8 mouse cellular contexts compared by ENCODE assay signal in the genomic region with DNA sequence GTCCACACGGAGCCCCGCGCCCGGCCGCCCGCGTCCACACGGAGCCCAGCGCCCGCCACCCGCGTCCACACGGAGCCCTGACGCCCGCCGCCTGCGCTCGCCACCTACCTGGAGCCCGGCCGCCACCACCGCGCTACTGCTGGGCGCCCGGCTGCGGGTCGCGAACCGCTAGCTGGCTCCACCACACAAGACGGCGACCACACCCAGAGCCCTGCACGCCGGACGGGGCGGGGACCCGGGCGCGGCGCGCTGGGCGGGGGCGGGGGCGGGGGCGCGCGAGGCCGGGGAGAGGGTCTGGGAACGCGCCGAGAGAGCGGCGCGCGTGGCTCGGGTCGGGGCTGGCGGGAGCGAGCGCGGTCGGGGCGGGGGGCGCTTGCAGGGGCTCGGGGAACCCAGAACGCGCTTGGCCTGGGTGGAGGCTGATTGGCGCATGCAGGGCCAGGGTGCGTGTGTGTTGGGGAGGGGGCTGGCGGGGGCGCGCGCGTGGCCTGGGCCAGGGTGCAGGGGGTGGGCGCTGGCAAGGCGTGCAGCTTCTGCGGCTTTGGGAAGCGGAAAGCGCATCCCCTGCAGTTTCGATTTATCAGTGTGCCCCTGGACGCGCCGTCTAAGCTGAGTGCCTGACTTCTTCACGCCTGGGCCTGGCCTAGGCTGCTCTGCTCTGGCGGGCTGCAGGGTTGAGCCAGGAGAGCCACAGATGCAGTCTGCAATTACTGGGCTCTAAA. TPM values are rescaled to one million over a fixed set of nuclear protein-coding genes. Genes with fewer than 3 reads are reported as not detected.
A peak's percentile ranks its signal among the peaks of the same experiment; 100 is the strongest.
DNase-seq lines count a peak whose midpoint lies in the region; ATAC-seq and TF ChIP-seq lines count a peak whose summit lies in the region.

A gene (minus strand): TSS at position 255 of the 722 bp plus-strand sequence.

- peak within 1 kb of the TSS; percentile 68 for H3K4me3 ChIP-seq in embryonic facial prominence, embryonic 13.5 days
- peak within 1 kb of the TSS; percentile 93 for H3K4me3 ChIP-seq in heart, embryonic 12.5 days
- H3K4me3 ChIP-seq in kidney, embryonic 15.5 days (replicated peaks) = peak within 1 kb of the TSS; percentile 72
- H3K4me3 ChIP-seq in liver, embryonic 14.5 days (ENCODE audit: insufficient read depth in 1 of 2, low read depth in 2 of 2, low read length in 2 of 2) = peak within 1 kb of the TSS; percentile 63

- H3K4me2 ChIP-seq in embryonic facial prominence, embryonic 13.5 days = peak within 1 kb of the TSS; percentile 61
- peak within 1 kb of the TSS; percentile 67 for H3K4me2 ChIP-seq in heart, embryonic 12.5 days
- H3K4me2 ChIP-seq in kidney, embryonic 15.5 days = peak within 1 kb of the TSS; percentile 72
- H3K4me2 ChIP-seq in liver, embryonic 14.5 days (ENCODE audit: low read depth) = peak within 1 kb of the TSS; percentile 77

- H3K36me3 ChIP-seq in embryonic facial prominence, embryonic 13.5 days = peaks cover 6% of the 10 kb centered on the region; the same call in 1 of the 2 replicates
- H3K36me3 ChIP-seq in heart, embryonic 12.5 days = peaks cover 5% of the 10 kb centered on the region
- no peaks in the 10 kb centered on the region for H3K36me3 ChIP-seq in kidney, embryonic 15.5 days
- no peaks in the 10 kb centered on the region for H3K36me3 ChIP-seq in liver, embryonic 14.5 days (replicated peaks; ENCODE audit: control insufficient read depth, insufficient read depth, low read depth)

- TF ChIP-seq CTCF in liver, embryonic 14.5 days (IDR thresholded peaks at IDR 0.05; ENCODE audit: low read depth) = no peak

- peak; percentile 84 for ATAC-seq in embryonic facial prominence, embryonic 13.5 days (ENCODE audit: insufficient number of reproducible peaks, insufficient read depth, low FRiP score, low TSS enrichment, low read depth)
- ATAC-seq in heart, embryonic 12.5 days (ENCODE audit: insufficient number of reproducible peaks, low FRiP score) = peak; percentile 88
- ATAC-seq in kidney, embryonic 15.5 days (replicated peaks; ENCODE audit: low FRiP score) = peak; percentile 91
- ATAC-seq in liver, embryonic 14.5 days (ENCODE audit: insufficient read depth) = peak; percentile 81

- no peaks in the 10 kb centered on the region for H3K27me3 ChIP-seq in embryonic facial prominence, embryonic 13.5 days
- no peaks in the 10 kb centered on the region for H3K27me3 ChIP-seq in heart, embryonic 12.5 days (replicated peaks)
- H3K27me3 ChIP-seq in kidney, embryonic 15.5 days = no peaks in the 10 kb centered on the region
- peaks cover 5% of the 10 kb centered on the region; the same call in 1 of the 2 replicates for H3K27me3 ChIP-seq in liver, embryonic 14.5 days (ENCODE audit: control insufficient read depth, insufficient read depth, low read length)

- peak within 1 kb of the TSS; percentile 79 for H3K9ac ChIP-seq in embryonic facial prominence, embryonic 13.5 days
- peak within 1 kb of the TSS; percentile 92 for H3K9ac ChIP-seq in heart, embryonic 12.5 days
- peak within 1 kb of the TSS; percentile 63 for H3K9ac ChIP-seq in kidney, embryonic 15.5 days
- H3K9ac ChIP-seq in liver, embryonic 14.5 days (replicated peaks) = peak within 1 kb of the TSS; percentile 45

- no peak for TF ChIP-seq EP300 in liver, embryonic 14.5 days (IDR thresholded peaks at IDR 0.05; ENCODE audit: low read depth)

- peaks cover 10% of the 10 kb centered on the region; the same call in 1 of the 2 replicates for H3K4me1 ChIP-seq in embryonic facial prominence, embryonic 13.5 days
- peaks cover 12% of the 10 kb centered on the region; the same call in 1 of the 2 replicates for H3K4me1 ChIP-seq in heart, embryonic 12.5 days (replicated peaks)
- peaks cover 17% of the 10 kb centered on the region for H3K4me1 ChIP-seq in kidney, embryonic 15.5 days
- H3K4me1 ChIP-seq in liver, embryonic 14.5 days (replicated peaks; ENCODE audit: control insufficient read depth in 2 of 2, insufficient read depth in 2 of 2, low read length in 1 of 2) = peaks cover 0 to 6% of the 10 kb centered on the region in 2 experiments; a peak in 2 of 4 replicates

- 2% methylated on average over 72 of the region's 83 CpGs for WGBS in embryonic facial prominence, embryonic 13.5 days
- WGBS in heart, embryonic 12.5 days = 2% methylated on average over 66 of the region's 83 CpGs
- WGBS in kidney, embryonic 15.5 days = under 1% methylated on average over 62 of the region's 83 CpGs
- WGBS in liver, embryonic 14.5 days (ENCODE audit: insufficient replicate concordance) = under 1% methylated on average over 73 of the region's 83 CpGs

- peak; percentile 76 to 78 for DNase-seq in right cerebral cortex, postnatal 10 days (ENCODE audit: low spot score in 2 of 2)
- DNase-seq in right cerebral cortex, adult 18-20 months = no peak
- no peak for DNase-seq in liver, embryonic 14.5 days (ENCODE audit: low read depth in 3 of 3, low spot score in 3 of 3)
- DNase-seq in neural tube, embryonic 10.5 days (ENCODE audit: extremely low spot score, low spot score) = peak; percentile 86
- peak; percentile 34 for DNase-seq in thymus, adult 18-20 months

- peak within 1 kb of the TSS; percentile 84 for H3K27ac ChIP-seq in embryonic facial prominence, embryonic 13.5 days
- H3K27ac ChIP-seq in heart, embryonic 12.5 days (ENCODE audit: poor library complexity, severe bottlenecking) = peak within 1 kb of the TSS; percentile 67
- H3K27ac ChIP-seq in kidney, embryonic 15.5 days = peak within 1 kb of the TSS; percentile 73
- no peak within 1 kb of the TSS for H3K27ac ChIP-seq in liver, embryonic 14.5 days

- H3K9me3 ChIP-seq in embryonic facial prominence, embryonic 13.5 days = no peaks in the 10 kb centered on the region
- H3K9me3 ChIP-seq in heart, embryonic 12.5 days (replicated peaks) = no peaks in the 10 kb centered on the region
- H3K9me3 ChIP-seq in kidney, embryonic 15.5 days (replicated peaks) = no peaks in the 10 kb centered on the region
- no peaks in the 10 kb centered on the region for H3K9me3 ChIP-seq in liver, embryonic 14.5 days (ENCODE audit: control insufficient read depth, low read length)

RNA-seq across cellular contexts. Expression of the gene that starts here (rescaled TPM):
- 78.8 and 79.2 TPM in 2 replicates for polyA plus RNA-seq in embryonic facial prominence, embryonic 13.5 days (2015; fragmentation: Nextera tagmentation; extraction: Ambion mirVana)
- polyA plus RNA-seq in heart, embryonic 12.5 days (2016; fragmentation: Nextera tagmentation; extraction: Ambion mirVana) = 50.5 and 50.7 TPM in 2 replicates
- 51.0 and 54.4 TPM in 2 replicates for polyA plus RNA-seq in kidney, embryonic 15.5 days (2015; fragmentation: Nextera tagmentation; extraction: Ambion mirVana)
- polyA plus RNA-seq in liver, embryonic 14.5 days (2012; rRNA removed) = 3.2 and 4.1 TPM in 2 replicates
- polyA plus RNA-seq in liver, embryonic 14.5 days (2014; fragmentation: Nextera tagmentation; extraction: Ambion mirVana) = 6.9 and 8.8 TPM in 2 replicates

Comparison
In these comparisons a context has a peak if more than half of its experiments do, and no peak if none do; other contexts are left out.
1. DNase-seq: peak in right cerebral cortex, postnatal 10 days (2 of 2), neural tube, embryonic 10.5 days (single experiment) and thymus, adult 18-20 months (2 of 2); none in right cerebral cortex, adult 18-20 months (single experiment) and liver, embryonic 14.5 days (0 of 3).
2. Peak in every context shown above with its lines, with median percentiles within 50 percentile points of each other: ATAC-seq, H3K4me2 ChIP-seq, H3K4me3 ChIP-seq and H3K9ac ChIP-seq.